Mouse (Mus musculus) CD4-positive, CD25-positive, alpha-beta regulatory T cell, adult 9 weeks (primary cell): ENCODE measurements around the gene Cpvl. TPM values are rescaled to one million over a fixed set of nuclear protein-coding genes. Genes with fewer than 3 reads are reported as not detected.

Experiments used
- polyA plus RNA-seq: library from polyadenylated mRNA; unstranded; fragments of 100-300 nt; shearing (Covaris generic); gene quantifications from one replicate; pipeline ENCODE4 v1.2.1, GENCODE M21; 2017

Cpvl gene
- not detected for polyA plus RNA-seq

GRCm38 (mm10) chr6:53978571-53978970 lies at the start of gene Cpvl:
Gene Cpvl (minus strand): TSS chr6:53978671.

Other genes with a start within 250 kb of the Cpvl start
- gene Tril, start 157.8 kb downstream of the Cpvl start, polyA plus RNA-seq = not detected
- gene Chn2, start 60.9 kb upstream of the Cpvl start, polyA plus RNA-seq = 5.7 TPM